Mouse (Mus musculus) MEL (cell line): ENCODE measurements around the gene Ifi47. TPM values are rescaled to one million over a fixed set of nuclear protein-coding genes. Genes with fewer than 3 reads are reported as not detected.

Source experiments
- DNase-seq: peaks from one replicate; pipeline ENCODE4 v3.0.0; 2011; ENCODE audit warnings: low read depth, low spot score
- H3K27ac ChIP-seq: 2 replicates; pipeline ENCODE4 v1.5.1; 2012; ENCODE audit warnings: low read depth, mild to moderate bottlenecking, control low read depth, low read length, moderate library complexity; ENCODE audit not compliant: control insufficient read depth
- H3K27me3 ChIP-seq, 2 experiments: fragments of 150-350 bp in 1 of 2; sonication (generic) in 1 of 2; 2 replicates each; pipeline ENCODE4 v1.6.1; 2012; ENCODE audit warnings: low read length in 2 of 2, mild to moderate bottlenecking in 2 of 2, improper control_type of control experiment in 1 of 2, moderate library complexity in 1 of 2; ENCODE audit not compliant: insufficient read depth in 2 of 2, control insufficient read depth in 1 of 2
- H3K36me3 ChIP-seq, 2 experiments: 2 replicates each; pipeline ENCODE4 v1.6.1; 2012 to 2014; ENCODE audit warnings: low read length in 2 of 2, improper control_type of control experiment in 1 of 2, inconsistent platforms in 1 of 2, mild to moderate bottlenecking in 1 of 2; ENCODE audit not compliant: insufficient read depth in 2 of 2, control insufficient read depth in 1 of 2
- H3K4me1 ChIP-seq, 2 experiments: fragments of 150-350 bp in 1 of 2; sonication (generic) in 1 of 2; 2 replicates each; pipeline ENCODE4 v1.6.1; 2012; ENCODE audit warnings: low read length in 2 of 2, improper control_type of control experiment in 1 of 2, mild to moderate bottlenecking in 1 of 2; ENCODE audit not compliant: insufficient read depth in 2 of 2, control insufficient read depth in 1 of 2
- H3K4me3 ChIP-seq, 2 experiments: fragments of 150-350 bp in 1 of 2; sonication (generic) in 1 of 2; 2 replicates each; pipeline ENCODE4 v1.5.1; 2012; ENCODE audit warnings: low read depth in 2 of 2, low read length in 2 of 2, mild to moderate bottlenecking in 2 of 2, moderate library complexity in 2 of 2, control low read depth in 1 of 2, improper control_type of control experiment in 1 of 2; ENCODE audit not compliant: control insufficient read depth in 1 of 2, insufficient read depth in 1 of 2
- H3K79me2 ChIP-seq: 2 replicates; pipeline ENCODE4 v1.6.1; 2012; ENCODE audit warnings: mild to moderate bottlenecking, low read length, moderate library complexity; ENCODE audit not compliant: control insufficient read depth, poor library complexity, insufficient read depth
- H3K9ac ChIP-seq: 2 replicates; pipeline ENCODE4 v1.6.1; 2012; ENCODE audit warnings: low read depth, mild to moderate bottlenecking, control low read depth, low read length, moderate library complexity; ENCODE audit not compliant: control insufficient read depth, poor library complexity, severe bottlenecking
- H3K9me3 ChIP-seq: fragments of 150-350 bp; sonication (generic); replicated peaks from 2 replicates; pipeline ENCODE4 v1.6.1; 2012; ENCODE audit warnings: mild to moderate bottlenecking, low read length, improper control_type of control experiment, moderate library complexity; ENCODE audit not compliant: insufficient read depth
- BHLHE40 ChIP-seq: IDR thresholded peaks from 2 replicates; pipeline ENCODE4 v1.6.1; 2012; ENCODE audit warnings: low read depth, mild to moderate bottlenecking, inconsistent platforms, low read length, improper control_type of control experiment, borderline replicate concordance
- CHD1 ChIP-seq: IDR thresholded peaks from 2 replicates; pipeline ENCODE4 v1.6.1; 2012; ENCODE audit warnings: low read depth, mild to moderate bottlenecking, inconsistent platforms, low read length, improper control_type of control experiment
- CHD2 ChIP-seq: IDR thresholded peaks from 2 replicates; pipeline ENCODE4 v1.6.1; 2011; ENCODE audit warnings: low read length, improper control_type of control experiment
- E2F4 ChIP-seq: IDR thresholded peaks from 2 replicates; pipeline ENCODE4 v1.6.1; 2011; ENCODE audit warnings: low read depth, low read length, improper control_type of control experiment, borderline replicate concordance
- EP300 ChIP-seq, 2 experiments: IDR thresholded peaks; 2 replicates each; pipeline ENCODE4 v1.6.1; 2011; ENCODE audit warnings: improper control_type of control experiment in 2 of 2, low read length in 2 of 2, low read depth in 1 of 2, mild to moderate bottlenecking in 1 of 2
- ETS1 ChIP-seq: IDR thresholded peaks from 2 replicates; pipeline ENCODE4 v1.6.1; 2012; ENCODE audit warnings: low read depth, mild to moderate bottlenecking, inconsistent platforms, low read length, improper control_type of control experiment, moderate library complexity
- GABPA ChIP-seq: IDR thresholded peaks from 2 replicates; pipeline ENCODE4 v1.6.1; 2012; ENCODE audit warnings: low read depth, mild to moderate bottlenecking, inconsistent platforms, low read length, improper control_type of control experiment, moderate library complexity
- HCFC1 ChIP-seq: IDR thresholded peaks from 2 replicates; pipeline ENCODE4 v1.6.1; 2012; ENCODE audit warnings: low read depth, mild to moderate bottlenecking, inconsistent platforms, low read length, improper control_type of control experiment, moderate library complexity
- MAZ ChIP-seq: IDR thresholded peaks from 2 replicates; pipeline ENCODE4 v1.6.1; 2012; ENCODE audit warnings: low read depth, mild to moderate bottlenecking, inconsistent platforms, low read length, improper control_type of control experiment
- MXI1 ChIP-seq: IDR thresholded peaks from 2 replicates; pipeline ENCODE4 v1.6.1; 2011; ENCODE audit warnings: mild to moderate bottlenecking, low read depth, low read length, improper control_type of control experiment
- MYB ChIP-seq: IDR thresholded peaks from 2 replicates; pipeline ENCODE4 v1.6.1; 2011; ENCODE audit warnings: mild to moderate bottlenecking, low read depth, low read length, improper control_type of control experiment
- MYC ChIP-seq: IDR thresholded peaks from 2 replicates; pipeline ENCODE4 v1.6.1; 2011; ENCODE audit warnings: low read depth, mild to moderate bottlenecking, low read length, improper control_type of control experiment, moderate library complexity
- NELFE ChIP-seq: IDR thresholded peaks from 2 replicates; pipeline ENCODE4 v1.6.1; 2011; ENCODE audit warnings: low read depth, low read length, improper control_type of control experiment
- POLR2A ChIP-seq, 2 experiments: IDR thresholded peaks; 2 replicates each; pipeline ENCODE4 v1.6.1; 2011 to 2012; ENCODE audit warnings: low read length in 2 of 2, mild to moderate bottlenecking in 2 of 2, control low read depth in 1 of 2, improper control_type of control experiment in 1 of 2, low read depth in 1 of 2, moderate library complexity in 1 of 2; ENCODE audit not compliant: control insufficient read depth in 1 of 2, insufficient read depth in 1 of 2, poor library complexity in 1 of 2
- POLR2AphosphoS2 ChIP-seq: IDR thresholded peaks from 2 replicates; pipeline ENCODE4 v1.6.1; 2011; ENCODE audit warnings: low read length, improper control_type of control experiment
- POLR2AphosphoS5 ChIP-seq: IDR thresholded peaks from 2 replicates; pipeline ENCODE4 v1.6.1; 2012; ENCODE audit warnings: low read depth, borderline replicate concordance, mild to moderate bottlenecking, inconsistent platforms, low read length, moderate library complexity, mixed read lengths
- RCOR1 ChIP-seq: IDR thresholded peaks from 2 replicates; pipeline ENCODE4 v1.6.1; 2012; ENCODE audit warnings: low read depth, mild to moderate bottlenecking, inconsistent platforms, low read length, improper control_type of control experiment
- SIN3A ChIP-seq: IDR thresholded peaks from 2 replicates; pipeline ENCODE4 v1.6.1; 2012; ENCODE audit warnings: low read length, improper control_type of control experiment, inconsistent platforms
- SMC3 ChIP-seq: IDR thresholded peaks from 2 replicates; pipeline ENCODE4 v1.6.1; 2011; ENCODE audit warnings: low read depth, low read length, improper control_type of control experiment
- TAL1 ChIP-seq: IDR thresholded peaks from 2 replicates; pipeline ENCODE4 v1.6.1; 2012; ENCODE audit warnings: mild to moderate bottlenecking, inconsistent platforms, low read length, moderate library complexity, mixed read lengths
- TBP ChIP-seq: IDR thresholded peaks from 2 replicates; pipeline ENCODE4 v1.8.0; 2011; ENCODE audit warnings: low read depth, low read length, improper control_type of control experiment
- TCF12 ChIP-seq: IDR thresholded peaks from 2 replicates; pipeline ENCODE4 v1.6.1; 2014; ENCODE audit warnings: low read depth, mild to moderate bottlenecking, inconsistent platforms, low read length, improper control_type of control experiment, moderate library complexity
- USF1 ChIP-seq: IDR thresholded peaks from 2 replicates; pipeline ENCODE4 v1.6.1; 2014; ENCODE audit warnings: low read depth, mild to moderate bottlenecking, inconsistent platforms, low read length, improper control_type of control experiment, moderate library complexity
- ZC3H11A ChIP-seq: IDR thresholded peaks from 2 replicates; pipeline ENCODE4 v1.6.1; 2012; ENCODE audit warnings: low read depth, mild to moderate bottlenecking, inconsistent platforms, low read length, improper control_type of control experiment
- ZKSCAN1 ChIP-seq: IDR thresholded peaks from 2 replicates; pipeline ENCODE4 v1.6.1; 2012; ENCODE audit warnings: low read depth, mild to moderate bottlenecking, inconsistent platforms, low read length, improper control_type of control experiment, moderate library complexity
- polyA plus RNA-seq, 2 experiments: library from polyadenylated mRNA; stranded (reverse) in 1 of 2; unstranded in 1 of 2; fragments of >175 nt in 1 of 2; fragments of >200 nt in 1 of 2; gene quantifications; 2 replicates each; pipeline versions ENCODE4 v1.2.1 to v1.2.4; 2012; ENCODE audit warnings: low replicate concordance in 2 of 2, low read depth in 1 of 2; ENCODE audit not compliant: insufficient read length in 2 of 2, insufficient read depth in 1 of 2, missing spikeins in 1 of 2
- total RNA-seq: library from RNA; depleted of rRNA; stranded (reverse); fragments of 300-350 nt; gene quantifications from 2 replicates; pipeline ENCODE4 v1.2.3, GENCODE M21; 2012

Gene Ifi47
- total and polyA plus RNA-seq, 3 experiments, result 26.4 to 35.2 TPM; not detected in 1

GRCm38 (mm10) chr11:49084875-49085274 lies 8.5 kb downstream of the Ifi47 start (continued):
- TF ChIP-seq TBP (0 out of 2 replicates have a peak, but pooled peaks have one; percentile 44), TAL1 (no peak), POLR2AphosphoS2 (no peak), ETS1 (peak; percentile 77), MYB (peak; percentile 62; the same call in 1 of the 2 replicates)
- TF ChIP-seq, all 39 proteins: peak for 13

GRCm38 (mm10) chr11:49086858-49087361 lies 10.5 kb downstream of the Ifi47 start:
- peaks cover 6% of the 10 kb centered on the region for H3K79me2 ChIP-seq
- no peaks in the 10 kb centered on the region for H3K27me3 ChIP-seq
- no peaks in the 10 kb centered on the region for H3K9me3 ChIP-seq
- H3K27ac ChIP-seq, result peak overlapping the region; percentile 59
- peaks cover 2 to 84% of the 10 kb centered on the region in 2 experiments; a peak in 3 of 4 replicates for H3K36me3 ChIP-seq
- H3K4me1 ChIP-seq, result peaks cover 71 to 74% of the 10 kb centered on the region in 2 experiments
- peak overlapping the region; percentile 34 for H3K9ac ChIP-seq
- DNase-seq, result peak; percentile 35
- TF ChIP-seq TCF12 (0 out of 2 replicates have a peak, but pooled peaks have one; percentile 19), POLR2AphosphoS2 (no peak), CHD2 (no peak), BHLHE40 (no peak), E2F4 (no peak), RCOR1 (no peak), HCFC1 (no peak), ETS1 (peak; percentile 33), ZKSCAN1 (no peak)
- H3K4me3 ChIP-seq, result peak overlapping the region; percentile 3 to 31; a peak in 2 of 4 replicates

- H3K27ac ChIP-seq, result peak overlapping the region; percentile 78
- peak overlapping the region; percentile 62 for H3K9ac ChIP-seq
- DNase-seq, result peak; percentile 90
- peak overlapping the region; percentile 36 to 41; a peak in 3 of 4 replicates for H3K4me3 ChIP-seq
- peaks cover 2 to 81% of the 10 kb centered on the region in 2 experiments; a peak in 3 of 4 replicates for H3K36me3 ChIP-seq
- no peaks in the 10 kb centered on the region; the same call in none of the 2 replicates for H3K79me2 ChIP-seq
- no peaks in the 10 kb centered on the region for H3K27me3 ChIP-seq
- no peaks in the 10 kb centered on the region for H3K9me3 ChIP-seq
- peaks cover 67 to 75% of the 10 kb centered on the region in 2 experiments for H3K4me1 ChIP-seq
- TF ChIP-seq HCFC1 (no peak), ZC3H11A (peak; percentile 24; the same call in 1 of the 2 replicates), ETS1 (peak; percentile 97), RCOR1 (peak; percentile 7; the same call in 1 of the 2 replicates), MAZ (peak; percentile 44; the same call in 1 of the 2 replicates), SIN3A (peak; percentile 43), MXI1 (peak; percentile 53), ZKSCAN1 (no peak), MYB (0 out of 2 replicates have a peak, but pooled peaks have one; percentile 43), MYC (peak; percentile 45; the same call in 1 of the 2 replicates), TAL1 (peak; percentile 86), POLR2A (IDR thresholded peaks at IDR 0.05; ENCODE audit: control insufficient read depth in 1 of 2, insufficient read depth in 1 of 2, low read depth in 1 of 2, low read length in 2 of 2, poor library complexity in 1 of 2) (peak in 1 of 2 experiments; percentile 56; a peak in 2 of 4 replicates), POLR2AphosphoS5 (no peak; the same call in 1 of the 2 replicates), POLR2AphosphoS2 (peak; percentile 24; the same call in 1 of the 2 replicates), USF1 (peak; percentile 48; the same call in 1 of the 2 replicates), EP300 (IDR thresholded peaks at IDR 0.05; ENCODE audit: low read depth in 1 of 2, low read length in 2 of 2) (peak; percentile 55 to 89), SMC3 (no peak), TBP (peak; percentile 85), NELFE (no peak; the same call in 1 of the 2 replicates), GABPA (no peak), CHD1 (peak; percentile 59; the same call in 1 of the 2 replicates), TCF12 (peak; percentile 88)
These were observed 11.6 kb downstream of the Ifi47 start for GRCm38 (mm10) chr11:49087830-49088616.
